Mouse (Mus musculus) v-Abl transformed pro-B cells (cell line): ENCODE data around the gene Gm5916.

Source experiments
- in situ Hi-C, 2 experiments: fragments of 400-800 bp; cut with MboI; formaldehyde crosslinking; loops; one replicate each; pipeline ENCODE4 v1.15.1; 2025; ENCODE audit not compliant: unreplicated experiment in 2 of 2

Gm5916 gene

DNA sequence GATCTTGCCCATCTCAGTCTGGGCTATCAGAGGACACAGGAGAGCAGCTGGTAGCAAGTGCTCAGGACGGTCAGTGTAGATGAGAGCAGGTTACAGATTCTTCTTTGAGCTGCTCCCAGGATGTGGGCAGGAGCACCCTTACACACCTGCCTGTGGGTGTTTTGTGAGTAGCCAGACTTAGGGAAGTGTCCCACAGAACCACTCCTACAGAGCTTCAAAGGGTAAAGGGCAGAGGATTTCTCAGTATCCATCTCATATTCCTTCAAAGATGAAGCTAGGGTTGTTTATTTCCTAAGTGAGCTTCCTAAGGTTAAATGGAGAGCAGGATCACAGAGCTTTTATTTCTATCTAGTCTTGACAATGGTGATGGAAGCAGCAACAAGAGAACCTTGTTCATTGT, at the start of gene Gm5916:
Gene Gm5916 (minus strand): TSS at position 101 of the 400 bp plus-strand sequence.
- in situ Hi-C loops, result loop anchor here (5.0 kb wide), 1 partner anchor 286 kb away; the partner anchor contains the start of gene 9230110F15Rik (in 2 of the 2)
